Mouse (Mus musculus): Measurements from ENCODE around the gene Nrcam. TPM values are rescaled to one million over a fixed set of nuclear protein-coding genes. Genes with fewer than 3 reads are reported as not detected.

Nrcam gene
- polyA plus RNA-seq, 2 experiments = 0.06 to 0.23 TPM

DNA sequence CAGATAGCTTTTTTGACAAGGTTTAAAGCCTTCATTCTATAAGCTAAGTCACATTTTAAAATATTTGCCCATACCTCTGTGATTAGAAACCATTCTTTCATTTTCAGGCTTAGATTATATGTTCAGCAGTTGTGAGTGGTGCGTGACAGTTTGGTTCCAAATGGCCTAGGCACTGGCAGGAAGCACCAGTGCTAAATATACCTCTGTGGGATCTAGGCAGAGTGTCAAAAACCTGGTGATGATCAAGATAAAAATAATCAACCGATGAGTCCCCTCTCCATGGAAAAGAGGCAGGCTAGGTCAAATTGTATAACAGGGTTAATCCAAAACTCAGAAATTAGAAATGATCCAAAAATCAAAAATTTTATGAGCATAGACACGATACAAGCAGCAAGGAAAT lies 82.3 kb downstream of the Nrcam start:
- H3K27me3 ChIP-seq (ENCODE audit: control insufficient read depth, insufficient read depth, low read length) = no peaks in the 10 kb centered on the region
- TF ChIP-seq EP300 (IDR thresholded peaks at IDR 0.05; ENCODE audit: low read depth) (no peak), CTCF (IDR thresholded peaks at IDR 0.05; ENCODE audit: low read depth) (no peak)
- WGBS (ENCODE audit: insufficient replicate concordance) = 32% methylated on average over 3 of the region's 3 CpGs
- H3K4me3 ChIP-seq (ENCODE audit: insufficient read depth in 1 of 2, low read depth in 2 of 2, low read length in 2 of 2) = no peak overlapping the region
- H3K36me3 ChIP-seq (replicated peaks; ENCODE audit: control insufficient read depth, insufficient read depth, low read depth) = no peaks in the 10 kb centered on the region
- H3K4me1 ChIP-seq (replicated peaks; ENCODE audit: control insufficient read depth in 2 of 2, insufficient read depth in 2 of 2, low read length in 1 of 2) = no peaks in the 10 kb centered on the region
- ATAC-seq (ENCODE audit: insufficient read depth) (no peak), DNase-seq (ENCODE audit: low read depth in 3 of 3, low spot score in 3 of 3) (no peak)
- no peak overlapping the region for H3K27ac ChIP-seq
- H3K9me3 ChIP-seq (ENCODE audit: control insufficient read depth, low read length) = no peaks in the 10 kb centered on the region
- no peak overlapping the region for H3K4me2 ChIP-seq (ENCODE audit: low read depth)
- no peak overlapping the region for H3K9ac ChIP-seq (replicated peaks)

DNA sequence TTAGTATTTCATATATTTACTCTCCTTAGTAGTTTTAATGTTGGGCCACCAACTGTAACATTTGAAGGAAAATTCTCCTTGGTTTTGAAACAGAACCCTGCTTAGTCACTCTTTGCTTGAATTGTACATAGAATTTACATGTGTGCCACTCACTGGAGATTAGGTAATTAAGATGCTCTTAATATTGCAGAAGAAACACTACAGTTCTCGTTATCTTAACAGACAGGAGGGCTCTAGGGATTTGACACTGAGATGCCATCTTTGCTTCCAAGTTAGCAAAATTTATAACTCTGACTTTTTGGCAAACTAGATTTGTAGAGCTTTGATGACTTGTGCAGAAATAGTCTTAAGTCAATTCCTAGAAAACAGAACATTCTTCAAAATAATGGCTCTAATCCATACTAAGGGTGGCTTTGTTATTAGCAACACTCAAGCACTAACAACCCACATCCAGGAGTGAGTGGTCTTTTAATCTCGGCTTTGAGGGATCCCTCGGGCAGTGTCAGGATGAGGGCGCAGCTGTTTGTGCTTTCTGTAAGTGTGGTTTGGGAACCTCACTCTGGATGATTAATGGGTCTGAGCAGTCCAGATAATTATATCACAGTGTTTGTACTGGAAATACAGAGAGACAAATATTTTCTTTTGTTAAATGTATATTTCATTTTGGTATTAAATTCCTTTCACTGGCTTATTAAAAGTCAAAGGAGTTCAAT lies 93.6 kb downstream of the Nrcam start:
- ATAC-seq (ENCODE audit: insufficient read depth) (no peak), DNase-seq (ENCODE audit: low read depth in 3 of 3, low spot score in 3 of 3) (no peak)
- no peaks in the 10 kb centered on the region for H3K4me1 ChIP-seq (replicated peaks; ENCODE audit: control insufficient read depth in 2 of 2, insufficient read depth in 2 of 2, low read length in 1 of 2)
- H3K9me3 ChIP-seq (ENCODE audit: control insufficient read depth, low read length) = no peaks in the 10 kb centered on the region
- no peaks in the 10 kb centered on the region for H3K27me3 ChIP-seq (ENCODE audit: control insufficient read depth, insufficient read depth, low read length)
- H3K9ac ChIP-seq (replicated peaks) = no peak overlapping the region
- TF ChIP-seq CTCF (IDR thresholded peaks at IDR 0.05; ENCODE audit: low read depth) (no peak), EP300 (IDR thresholded peaks at IDR 0.05; ENCODE audit: low read depth) (no peak)
- 42% methylated on average over 4 of the region's 4 CpGs for WGBS (ENCODE audit: insufficient replicate concordance)
- H3K36me3 ChIP-seq (replicated peaks; ENCODE audit: control insufficient read depth, insufficient read depth, low read depth) = no peaks in the 10 kb centered on the region
- H3K4me3 ChIP-seq (ENCODE audit: insufficient read depth in 1 of 2, low read depth in 2 of 2, low read length in 2 of 2) = no peak overlapping the region
- H3K27ac ChIP-seq = no peak overlapping the region
- H3K4me2 ChIP-seq (ENCODE audit: low read depth) = no peak overlapping the region

DNA sequence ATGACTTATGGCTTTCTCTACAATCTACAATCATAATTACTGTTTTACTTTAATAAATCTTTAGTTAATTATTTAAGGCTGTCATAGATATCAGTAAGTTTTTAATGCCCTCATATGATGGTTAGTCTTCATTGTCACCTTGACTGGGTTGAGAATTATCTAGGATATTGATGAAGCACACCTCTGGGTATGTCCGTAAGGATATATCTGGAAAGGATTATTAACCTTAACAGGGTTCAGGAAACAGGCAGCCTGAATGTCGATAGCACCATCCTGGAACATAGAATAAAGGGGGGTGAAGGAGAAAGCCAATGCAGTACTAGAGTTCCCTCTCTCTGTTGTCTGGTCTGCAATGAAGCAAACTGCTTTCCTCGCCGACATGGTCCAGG lies 94.2 kb downstream of the Nrcam start:
- Histone ChIP-seq H3K27ac (no peak overlapping the region), H3K4me1 (replicated peaks; ENCODE audit: control insufficient read depth in 2 of 2, insufficient read depth in 2 of 2, low read length in 1 of 2) (no peaks in the 10 kb centered on the region), H3K36me3 (replicated peaks; ENCODE audit: control insufficient read depth, insufficient read depth, low read depth) (no peaks in the 10 kb centered on the region), H3K4me2 (ENCODE audit: low read depth) (no peak overlapping the region), H3K9me3 (ENCODE audit: control insufficient read depth, low read length) (no peaks in the 10 kb centered on the region), H3K4me3 (ENCODE audit: insufficient read depth in 1 of 2, low read depth in 2 of 2, low read length in 2 of 2) (no peak overlapping the region), H3K27me3 (ENCODE audit: control insufficient read depth, insufficient read depth, low read length) (no peaks in the 10 kb centered on the region), H3K9ac (replicated peaks) (no peak overlapping the region)
- DNase-seq (ENCODE audit: low read depth in 3 of 3, low spot score in 3 of 3) (no peak), ATAC-seq (ENCODE audit: insufficient read depth) (no peak)
- TF ChIP-seq EP300 (IDR thresholded peaks at IDR 0.05; ENCODE audit: low read depth) = no peak
- no peak for TF ChIP-seq CTCF (IDR thresholded peaks at IDR 0.05; ENCODE audit: low read depth)
- WGBS (ENCODE audit: insufficient replicate concordance) = 56% methylated on average over 4 of the region's 4 CpGs

DNA sequence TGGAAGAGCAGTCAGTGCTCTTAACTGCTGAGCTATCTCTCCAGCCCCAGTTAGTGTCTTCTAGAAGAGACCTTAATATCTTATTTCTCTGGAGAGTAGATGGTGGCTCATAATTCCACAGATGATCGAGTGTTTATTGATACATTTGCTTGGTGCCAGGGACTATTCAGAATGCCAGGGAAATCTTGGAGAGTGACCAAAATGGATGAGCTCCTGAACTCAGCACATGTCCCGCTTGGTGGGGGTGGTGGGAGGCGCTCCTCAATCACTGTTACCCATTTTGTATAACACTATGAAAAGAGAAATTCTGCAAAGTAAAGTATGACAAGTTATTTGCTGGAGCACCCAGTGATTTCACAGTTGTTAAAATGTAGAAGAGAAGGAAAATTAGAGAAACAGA lies 95.3 kb downstream of the Nrcam start:
- WGBS (ENCODE audit: insufficient replicate concordance) = 63% methylated on average over 3 of the region's 3 CpGs
- Histone ChIP-seq H3K4me1 (replicated peaks; ENCODE audit: control insufficient read depth in 2 of 2, insufficient read depth in 2 of 2, low read length in 1 of 2) (no peaks in the 10 kb centered on the region), H3K9me3 (ENCODE audit: control insufficient read depth, low read length) (no peaks in the 10 kb centered on the region), H3K27ac (no peak overlapping the region), H3K4me2 (ENCODE audit: low read depth) (no peak overlapping the region), H3K9ac (replicated peaks) (no peak overlapping the region), H3K27me3 (ENCODE audit: control insufficient read depth, insufficient read depth, low read length) (no peaks in the 10 kb centered on the region), H3K36me3 (replicated peaks; ENCODE audit: control insufficient read depth, insufficient read depth, low read depth) (no peaks in the 10 kb centered on the region), H3K4me3 (ENCODE audit: insufficient read depth in 1 of 2, low read depth in 2 of 2, low read length in 2 of 2) (no peak overlapping the region)
- DNase-seq (ENCODE audit: low read depth in 3 of 3, low spot score in 3 of 3) (no peak), ATAC-seq (ENCODE audit: insufficient read depth) (no peak)
- TF ChIP-seq CTCF (IDR thresholded peaks at IDR 0.05; ENCODE audit: low read depth) = no peak
- TF ChIP-seq EP300 (IDR thresholded peaks at IDR 0.05; ENCODE audit: low read depth) = no peak

DNA sequence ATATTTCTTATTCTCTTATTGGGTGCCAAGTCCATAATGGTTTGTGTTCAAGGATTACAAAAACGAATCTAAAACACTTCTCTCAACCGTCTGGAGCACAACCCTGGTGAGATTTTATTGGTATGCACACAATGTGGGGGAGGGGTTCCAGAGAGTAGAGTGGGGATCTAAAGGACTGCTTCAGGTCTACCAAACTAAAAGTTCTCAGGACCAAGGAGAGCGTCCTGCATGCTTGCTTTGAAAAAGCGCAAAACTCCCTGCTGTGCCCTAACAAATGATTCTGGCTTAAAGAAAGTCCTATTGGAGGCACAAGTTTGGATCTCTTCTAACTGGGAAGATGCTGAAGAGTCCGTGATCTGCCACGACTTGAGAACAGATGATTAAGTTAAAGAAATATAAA lies 96.4 kb downstream of the Nrcam start:
- Histone ChIP-seq H3K27me3 (ENCODE audit: control insufficient read depth, insufficient read depth, low read length) (no peaks in the 10 kb centered on the region), H3K9ac (replicated peaks) (no peak overlapping the region), H3K4me3 (ENCODE audit: insufficient read depth in 1 of 2, low read depth in 2 of 2, low read length in 2 of 2) (no peak overlapping the region), H3K36me3 (replicated peaks; ENCODE audit: control insufficient read depth, insufficient read depth, low read depth) (no peaks in the 10 kb centered on the region), H3K27ac (no peak overlapping the region), H3K4me1 (replicated peaks; ENCODE audit: control insufficient read depth in 2 of 2, insufficient read depth in 2 of 2, low read length in 1 of 2) (no peaks in the 10 kb centered on the region), H3K4me2 (ENCODE audit: low read depth) (no peak overlapping the region), H3K9me3 (ENCODE audit: control insufficient read depth, low read length) (no peaks in the 10 kb centered on the region)
- TF ChIP-seq CTCF (IDR thresholded peaks at IDR 0.05; ENCODE audit: low read depth) = no peak
- TF ChIP-seq EP300 (IDR thresholded peaks at IDR 0.05; ENCODE audit: low read depth) = no peak
- DNase-seq (ENCODE audit: low read depth in 3 of 3, low spot score in 3 of 3) (no peak), ATAC-seq (ENCODE audit: insufficient read depth) (no peak)
- WGBS (ENCODE audit: insufficient replicate concordance) = 8% methylated on average over 6 of the region's 6 CpGs

Data from liver, embryonic 14.5 days (tissue).